Mouse (Mus musculus) liver, embryonic 15.5 days (tissue): Measurements from ENCODE around the gene Fdps. TPM values are rescaled to one million over a fixed set of nuclear protein-coding genes. Genes with fewer than 3 reads are reported as not detected.

ENCODE experiments used
- ATAC-seq: fragments of 200-750 bp; cut with Nextera tagmentation; 2 replicates; pipeline ENCODE4 v1.8.0; 2017; ENCODE audit warnings: moderate number of reproducible peaks, mild to moderate bottlenecking, moderate library complexity; ENCODE audit not compliant: insufficient read depth
- H3K27ac ChIP-seq: fragments of 300-500 bp; sonication (generic); replicated peaks from 2 replicates; pipeline ENCODE4 v1.5.1; 2015; ENCODE audit warnings: mild to moderate bottlenecking, inconsistent platforms
- H3K27me3 ChIP-seq: fragments of 300-500 bp; sonication (generic); 2 replicates; pipeline ENCODE4 v1.6.1; 2015; ENCODE audit warnings: mild to moderate bottlenecking, inconsistent platforms
- H3K36me3 ChIP-seq: fragments of 300-500 bp; sonication (generic); replicated peaks from 2 replicates; pipeline ENCODE4 v1.6.1; 2015; ENCODE audit warnings: moderate library complexity, mild to moderate bottlenecking, inconsistent platforms
- H3K4me1 ChIP-seq: fragments of 300-500 bp; sonication (generic); replicated peaks from 2 replicates; pipeline ENCODE4 v1.6.1; 2015; ENCODE audit warnings: inconsistent platforms
- H3K4me2 ChIP-seq: fragments of 300-500 bp; sonication (generic); 2 replicates; pipeline ENCODE4 v1.6.1; 2015; ENCODE audit warnings: moderate library complexity, mild to moderate bottlenecking, inconsistent platforms
- H3K4me3 ChIP-seq: fragments of 300-500 bp; sonication (generic); replicated peaks from 2 replicates; pipeline ENCODE4 v1.5.1; 2015; ENCODE audit warnings: mild to moderate bottlenecking, inconsistent platforms
- H3K9ac ChIP-seq: fragments of 300-500 bp; sonication (generic); 2 replicates; pipeline ENCODE4 v1.6.1; 2015; ENCODE audit warnings: moderate library complexity, mild to moderate bottlenecking, inconsistent platforms
- H3K9me3 ChIP-seq: fragments of 300-500 bp; sonication (generic); replicated peaks from 2 replicates; pipeline ENCODE4 v1.6.1; 2016; ENCODE audit warnings: inconsistent platforms
- WGBS: fragments of 180-500 bp; shearing (Covaris S2); methylation state at CpG from one replicate; pipeline ENCODE4 v1.1.7; 2015; ENCODE audit warnings: mixed read lengths; ENCODE audit not compliant: insufficient replicate concordance; 5-methylcytosine and 5-hydroxymethylcytosine counted together
- polyA plus RNA-seq: library from polyadenylated mRNA; unstranded; fragments of >200 nt; fragmentation: Nextera tagmentation; extraction: Ambion mirVana; gene quantifications from 2 replicates; pipeline ENCODE4 v1.2.1, GENCODE M21; 2015

The Fdps gene
- polyA plus RNA-seq, 1 experiment from 2014 or later = 339 TPM

DNA sequence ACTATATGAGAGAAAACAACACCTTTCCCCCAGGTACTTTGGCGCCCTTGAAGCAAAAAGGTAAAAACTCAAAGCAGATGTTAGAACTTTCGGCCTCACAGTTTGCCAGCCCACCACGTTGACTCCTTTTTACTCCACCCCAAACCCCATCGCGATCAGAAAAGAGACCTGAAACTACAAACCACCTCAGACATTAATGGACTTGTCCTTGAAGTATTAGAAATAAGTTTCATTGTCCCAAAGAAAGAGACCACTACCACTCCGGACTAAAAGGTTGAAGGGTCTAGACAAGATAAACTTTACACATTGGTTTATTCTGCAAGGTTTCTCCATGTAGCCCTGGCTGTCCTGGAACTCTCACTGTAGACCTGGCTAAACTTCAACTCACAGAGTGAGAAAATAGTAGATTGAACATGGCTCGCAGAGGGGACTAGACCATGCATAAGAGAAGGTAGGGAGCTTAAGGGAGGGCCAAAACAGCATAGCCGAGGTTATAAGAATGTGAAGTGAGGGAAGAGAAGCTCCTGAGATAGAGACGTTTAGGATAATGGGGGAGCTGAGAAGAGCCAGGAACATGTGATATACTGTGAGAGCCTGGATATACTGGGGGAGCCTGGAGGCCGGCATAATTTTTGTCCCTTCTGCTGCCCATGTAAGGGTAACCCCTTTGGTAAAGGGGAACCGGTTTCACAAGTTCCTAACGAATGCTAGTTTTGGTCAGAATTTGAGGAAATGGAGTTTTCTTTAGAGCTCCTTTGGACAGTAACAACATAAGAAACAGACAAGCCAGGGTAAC lies 934 bp upstream of the Fdps start:
- Histone ChIP-seq H3K4me1 (peaks cover 47% of the 10 kb centered on the region), H3K27ac (peak overlapping the region; percentile 82), H3K4me3 (peak overlapping the region; percentile 72), H3K4me2 (peak overlapping the region; percentile 84), H3K27me3 (no peaks in the 10 kb centered on the region), H3K9me3 (no peaks in the 10 kb centered on the region), H3K36me3 (peaks cover 28% of the 10 kb centered on the region), H3K9ac (peak overlapping the region; percentile 51)
- no peak for ATAC-seq
- WGBS = 48% methylated on average over 12 of the region's 12 CpGs

- Histone ChIP-seq H3K27ac (peak overlapping the region; percentile 84), H3K36me3 (peaks cover 40% of the 10 kb centered on the region), H3K27me3 (no peaks in the 10 kb centered on the region), H3K9me3 (no peaks in the 10 kb centered on the region), H3K4me1 (peaks cover 47% of the 10 kb centered on the region), H3K9ac (peak overlapping the region; percentile 74), H3K4me2 (peak overlapping the region; percentile 84), H3K4me3 (peak overlapping the region; percentile 72)
- WGBS = under 1% methylated on average over 19 of the region's 19 CpGs
- ATAC-seq = peak; percentile 44
Observed at GRCm38 (mm10) chr3:89101459-89101811, 324 bp downstream of the Fdps start.

GRCm38 (mm10) chr3:89100811-89101210 lies 948 bp downstream of the Fdps start, which contains the start of gene Gm43738:
Gm43738 (minus strand) TSS chr3:89101099.
- Histone ChIP-seq H3K4me2 (peak within 1 kb of the TSS; percentile 84), H3K4me3 (peak within 1 kb of the TSS; percentile 72), H3K9me3 (no peaks in the 10 kb centered on the region), H3K4me1 (peaks cover 47% of the 10 kb centered on the region), H3K27me3 (no peaks in the 10 kb centered on the region), H3K9ac (peak within 1 kb of the TSS; percentile 74), H3K36me3 (peaks cover 47% of the 10 kb centered on the region), H3K27ac (peak within 1 kb of the TSS; percentile 84)
- 44% methylated on average over 7 of the region's 7 CpGs for WGBS
- ATAC-seq = no peak

- peaks cover 52% of the 10 kb centered on the region for H3K36me3 ChIP-seq
- ATAC-seq = no peak
- no peak overlapping the region for H3K9ac ChIP-seq
- WGBS = 74% methylated on average over 10 of the region's 10 CpGs
- H3K27me3 ChIP-seq = peaks cover 33% of the 10 kb centered on the region
- peaks cover 55% of the 10 kb centered on the region for H3K4me1 ChIP-seq
- no peak overlapping the region for H3K27ac ChIP-seq
- H3K4me2 ChIP-seq = no peak overlapping the region
- H3K9me3 ChIP-seq = no peaks in the 10 kb centered on the region
- H3K4me3 ChIP-seq = no peak overlapping the region
Observed at GRCm38 (mm10) chr3:89094021-89094420, 7.7 kb downstream of the Fdps start.

GRCm38 (mm10) chr3:89093175-89093574 lies 8.6 kb downstream of the Fdps start, which contains the start of gene Rusc1:
Rusc1 (minus strand) TSS chr3:89093311.
- peaks cover 41% of the 10 kb centered on the region for H3K27me3 ChIP-seq
- peak; percentile 17; the same call in 1 of the 2 replicates for ATAC-seq
- peak within 1 kb of the TSS; percentile 100 for H3K4me2 ChIP-seq
- H3K4me1 ChIP-seq = peaks cover 56% of the 10 kb centered on the region
- no peak within 1 kb of the TSS for H3K9ac ChIP-seq
- H3K9me3 ChIP-seq = no peaks in the 10 kb centered on the region
- no peak within 1 kb of the TSS for H3K27ac ChIP-seq
- H3K36me3 ChIP-seq = peaks cover 44% of the 10 kb centered on the region
- H3K4me3 ChIP-seq = peak within 1 kb of the TSS; percentile 68
- WGBS = 3% methylated on average over 18 of the region's 18 CpGs

GRCm38 (mm10) chr3:89092509-89093090 lies 9.2 kb downstream of the Fdps start:
- no peaks in the 10 kb centered on the region for H3K9me3 ChIP-seq
- no peak for ATAC-seq
- peaks cover 62% of the 10 kb centered on the region for H3K4me1 ChIP-seq
- H3K27me3 ChIP-seq = peaks cover 47% of the 10 kb centered on the region
- peaks cover 38% of the 10 kb centered on the region for H3K36me3 ChIP-seq
- H3K9ac ChIP-seq = no peak overlapping the region
- H3K4me3 ChIP-seq = peak overlapping the region; percentile 68
- 19% methylated on average over 11 of the region's 11 CpGs for WGBS
- peak overlapping the region; percentile 100 for H3K4me2 ChIP-seq
- no peak overlapping the region for H3K27ac ChIP-seq

GRCm38 (mm10) chr3:89091811-89092508 lies 9.8 kb downstream of the Fdps start:
- Histone ChIP-seq H3K36me3 (peaks cover 32% of the 10 kb centered on the region), H3K4me2 (peak overlapping the region; percentile 100), H3K27me3 (peaks cover 47% of the 10 kb centered on the region), H3K27ac (no peak overlapping the region), H3K9me3 (no peaks in the 10 kb centered on the region), H3K9ac (no peak overlapping the region; the same call in 1 of the 2 replicates), H3K4me3 (peak overlapping the region; percentile 68), H3K4me1 (peaks cover 66% of the 10 kb centered on the region)
- ATAC-seq = no peak
- 15% methylated on average over 20 of the region's 20 CpGs for WGBS

GRCm38 (mm10) chr3:89090694-89091655 lies 10.8 kb downstream of the Fdps start:
- Histone ChIP-seq H3K36me3 (peaks cover 22% of the 10 kb centered on the region), H3K9me3 (no peaks in the 10 kb centered on the region), H3K4me2 (peak overlapping the region; percentile 100), H3K9ac (peak overlapping the region; percentile 72), H3K4me3 (peak overlapping the region; percentile 68), H3K27ac (peak overlapping the region; percentile 74), H3K4me1 (peaks cover 66% of the 10 kb centered on the region), H3K27me3 (peaks cover 47% of the 10 kb centered on the region)
- WGBS = 1% methylated on average over 72 of the region's 74 CpGs
- peak; percentile 48 for ATAC-seq

DNA sequence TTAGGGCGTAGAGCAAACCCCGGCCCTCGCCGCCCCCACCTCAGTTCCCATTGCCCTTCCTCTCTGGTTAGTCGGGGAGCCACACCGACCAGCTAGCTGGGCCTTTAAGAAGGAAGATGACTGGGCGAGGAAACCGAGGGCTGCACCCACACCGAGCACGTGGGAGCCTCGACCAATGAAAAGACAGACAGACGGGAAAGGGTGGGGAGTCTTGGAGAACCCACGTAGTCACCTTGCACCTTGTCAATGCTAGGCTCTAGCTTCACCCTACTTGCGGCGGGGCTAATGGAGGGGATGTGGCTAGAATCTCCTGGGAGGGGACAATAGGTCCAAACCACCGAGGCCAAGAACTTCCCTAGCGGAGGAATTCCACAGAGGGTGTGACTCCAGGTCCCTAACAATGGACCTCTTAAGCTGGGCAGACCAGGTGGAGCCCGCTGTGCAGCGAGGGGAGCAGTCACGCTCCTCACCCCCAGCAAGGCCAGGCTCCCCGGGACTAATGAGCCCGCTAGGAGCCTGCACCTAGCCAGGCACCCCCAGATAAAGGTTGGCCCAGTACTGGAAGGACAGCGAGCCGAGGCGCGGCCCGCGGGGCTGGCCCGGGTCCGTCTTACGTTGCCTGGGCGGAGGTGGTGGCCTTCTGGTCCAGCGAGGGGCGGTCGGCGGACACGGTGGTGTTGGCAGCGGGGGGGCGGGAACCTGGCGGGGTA lies 11.7 kb downstream of the Fdps start:
- ATAC-seq = peak; percentile 86
- Histone ChIP-seq H3K9me3 (no peaks in the 10 kb centered on the region), H3K4me1 (peaks cover 66% of the 10 kb centered on the region), H3K4me3 (peak overlapping the region; percentile 68), H3K36me3 (peaks cover 12% of the 10 kb centered on the region), H3K27me3 (peaks cover 47% of the 10 kb centered on the region), H3K4me2 (peak overlapping the region; percentile 100), H3K9ac (peak overlapping the region; percentile 72), H3K27ac (peak overlapping the region; percentile 74)
- under 1% methylated on average over 40 of the region's 40 CpGs for whole genome bisulfite sequencing

DNA sequence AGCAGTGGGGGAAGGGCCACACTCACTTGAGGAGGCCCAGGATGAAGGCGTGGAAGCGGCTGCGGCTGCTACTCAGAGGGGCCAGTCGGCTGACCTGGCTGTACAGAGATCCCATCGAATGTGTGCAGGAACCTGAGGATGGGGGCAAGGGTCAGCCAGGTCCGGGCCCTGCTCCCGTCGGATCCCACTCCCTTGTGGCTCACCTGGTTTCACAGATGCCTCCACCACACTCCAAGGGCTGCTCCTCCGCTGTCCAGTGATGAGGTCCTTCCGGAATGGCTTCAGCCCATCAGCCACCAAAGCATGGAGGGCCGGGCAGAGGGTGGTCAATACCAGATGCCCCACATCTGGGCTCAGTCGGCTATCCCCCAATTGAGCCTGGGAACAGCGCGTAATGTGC lies 12.8 kb downstream of the Fdps start:
- no peak for ATAC-seq
- H3K9me3 ChIP-seq = no peaks in the 10 kb centered on the region
- H3K27ac ChIP-seq = no peak overlapping the region
- peaks cover 65% of the 10 kb centered on the region for H3K4me1 ChIP-seq
- peak overlapping the region; percentile 72; the same call in 1 of the 2 replicates for H3K9ac ChIP-seq
- peak overlapping the region; percentile 68 for H3K4me3 ChIP-seq
- peak overlapping the region; percentile 100 for H3K4me2 ChIP-seq
- H3K36me3 ChIP-seq = 0 out of 2 replicates have a peak, but pooled peaks cover 3% of the 10 kb centered on the region
- 39% methylated on average over 14 of the region's 14 CpGs for WGBS
- H3K27me3 ChIP-seq = peaks cover 47% of the 10 kb centered on the region
